Mouse (Mus musculus) kidney, postnatal 10 days (tissue): Measurements from ENCODE around the gene Map2k1.

Experiments used
- DNase-seq: peaks from one replicate; pipeline ENCODE4 v3.0.0; 2021; ENCODE audit warnings: mixed read lengths

Map2k1 gene

GRCm38 (mm10) chr9:64242381-64242831 is 11.0 kb downstream of the Map2k1 start:
- no peak for DNase-seq

- peak; percentile 64 for DNase-seq
Observed at GRCm38 (mm10) chr9:64240681-64241080, 12.8 kb downstream of the Map2k1 start.

DNA sequence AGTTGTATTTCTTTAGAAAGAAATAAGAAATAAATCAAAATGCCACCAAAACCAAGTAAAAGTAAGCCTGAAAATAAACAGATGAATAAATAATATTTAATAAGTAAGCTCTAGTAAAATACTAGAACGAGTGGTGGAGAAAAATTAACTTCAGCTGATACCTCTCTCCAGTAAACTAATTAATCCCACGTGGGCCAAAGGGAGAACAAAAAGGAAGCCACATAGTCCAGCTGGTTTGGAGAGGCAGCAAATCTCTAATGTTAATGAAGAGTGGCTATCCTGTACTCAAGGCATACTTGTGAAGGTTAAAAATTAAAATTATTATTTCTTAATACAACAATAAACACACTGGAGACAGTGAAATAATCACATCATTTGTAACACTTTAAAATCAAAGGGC is 13.3 kb downstream of the Map2k1 start:
- no peak for DNase-seq

DNA sequence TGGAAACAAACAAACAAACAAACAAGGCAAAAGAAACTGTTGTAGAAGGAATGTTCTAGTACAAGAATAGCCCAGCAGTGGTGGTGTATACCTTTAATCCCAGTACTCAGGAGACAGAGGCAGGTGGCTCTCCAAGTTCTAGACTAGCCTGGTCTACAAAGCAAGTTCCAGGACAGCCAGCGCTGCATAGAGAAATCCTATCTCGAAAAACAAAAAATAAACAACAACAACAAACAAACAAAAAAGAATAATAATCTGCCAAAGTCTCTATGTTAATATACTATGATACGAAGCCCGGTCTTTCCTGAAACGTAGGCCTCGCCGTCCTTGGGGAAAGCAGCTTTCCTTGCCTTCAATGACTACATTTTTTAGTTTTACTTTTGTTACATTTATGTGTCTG is 17.4 kb downstream of the Map2k1 start:
- DNase-seq, result no peak

DNA sequence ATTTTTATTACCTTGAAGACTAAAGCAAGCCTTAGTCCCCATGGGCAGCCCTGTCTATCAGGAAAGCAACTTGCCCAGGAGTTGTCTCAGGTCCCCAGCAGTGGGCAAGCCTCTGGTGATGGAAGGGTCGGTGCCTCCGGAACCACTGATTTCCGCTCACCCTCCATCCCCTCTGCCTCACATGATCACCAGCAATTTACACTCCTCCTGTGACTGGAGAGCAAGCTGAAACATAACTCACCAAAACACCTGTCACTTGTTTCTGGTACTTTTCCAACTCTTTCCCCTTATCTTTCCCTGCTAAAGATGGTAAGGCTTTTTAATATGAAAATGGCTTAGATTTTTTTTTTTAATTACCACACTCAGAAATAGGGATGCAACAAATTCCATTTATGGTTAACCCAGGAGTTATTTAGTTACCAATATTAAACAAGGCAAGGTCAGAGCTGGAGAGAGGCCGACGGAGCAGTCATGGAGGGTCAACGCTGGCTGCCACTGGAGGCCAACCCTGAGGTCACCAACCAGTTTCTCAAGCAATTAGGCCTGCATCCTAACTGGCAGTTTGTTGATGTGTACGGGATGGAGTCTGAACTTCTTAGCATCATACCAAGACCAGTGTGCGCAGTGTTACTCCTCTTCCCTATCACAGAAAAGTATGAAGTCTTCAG is 18.5 kb downstream of the Map2k1 start, which contains the start of gene Uchl4:
TSS of gene Uchl4 (plus strand) at position 434 of the 668 bp plus-strand sequence.
- peak; percentile 50 for DNase-seq

- DNase-seq, result peak; percentile 59
Observed at GRCm38 (mm10) chr9:64233656-64234055, 19.8 kb downstream of the Map2k1 start.

- peak; percentile 74 for DNase-seq
Observed at GRCm38 (mm10) chr9:64232257-64232957, 21.0 kb downstream of the Map2k1 start.

DNA sequence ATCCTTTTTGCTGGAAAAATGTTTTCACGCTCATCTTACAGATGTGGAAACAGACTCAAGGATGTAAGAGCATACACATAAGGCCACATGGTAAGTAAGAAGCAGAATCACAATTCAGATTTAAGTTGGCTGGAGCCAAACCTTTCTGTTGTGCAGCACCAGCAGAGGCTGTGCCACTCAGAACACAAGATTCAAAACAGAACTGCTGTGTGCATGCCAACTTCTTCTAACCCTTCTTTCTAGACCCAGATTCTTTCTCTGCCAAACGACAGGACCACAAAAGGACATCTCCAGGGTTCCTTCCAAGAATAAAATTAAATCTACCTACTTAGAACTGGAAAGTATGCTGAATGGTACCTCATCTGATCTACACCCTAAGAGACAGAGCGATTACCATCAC is 21.8 kb downstream of the Map2k1 start:
- no peak for DNase-seq

GRCm38 (mm10) chr9:64231171-64231570 is 22.3 kb downstream of the Map2k1 start:
- DNase-seq, result peak; percentile 47

DNA sequence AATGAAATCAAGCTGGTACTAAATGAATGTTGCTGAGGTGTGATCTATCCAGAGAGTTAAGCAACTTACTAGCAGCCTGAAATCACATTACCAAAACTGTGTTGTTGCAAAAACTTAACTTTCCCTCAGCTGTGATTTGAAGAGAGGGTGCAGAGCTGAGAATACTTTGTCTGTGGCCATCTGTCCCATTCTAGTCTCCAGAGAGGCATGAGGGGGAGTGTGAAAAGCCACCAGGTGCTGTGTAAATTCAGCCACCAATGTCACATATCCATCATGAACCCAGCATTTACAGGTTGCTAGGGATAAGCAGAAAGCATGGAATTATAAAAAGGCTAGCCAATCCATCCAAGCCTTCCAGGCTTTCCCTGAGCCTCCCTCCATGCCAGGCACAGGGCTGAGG is 24.5 kb downstream of the Map2k1 start:
- DNase-seq, result no peak

DNA sequence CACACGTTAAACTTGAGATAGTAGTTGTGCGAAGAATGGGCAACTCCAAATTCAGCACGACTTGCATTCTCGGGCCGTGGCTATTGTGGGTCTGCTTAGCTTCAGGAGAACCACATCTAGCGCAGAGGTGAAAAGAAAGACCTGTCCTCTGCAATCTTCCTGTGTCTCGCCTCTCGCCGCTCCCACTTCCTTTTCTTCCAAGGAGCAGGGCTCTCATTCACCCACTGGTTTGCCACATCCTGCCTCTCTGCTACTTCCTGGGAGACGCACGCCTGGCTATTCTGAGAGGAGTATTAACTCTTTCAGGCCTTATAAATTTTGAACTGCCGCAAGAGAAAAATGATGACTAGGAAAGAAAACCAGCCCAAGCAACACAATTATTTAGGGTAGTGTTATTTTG is 25.7 kb downstream of the Map2k1 start:
- DNase-seq, result no peak

DNA sequence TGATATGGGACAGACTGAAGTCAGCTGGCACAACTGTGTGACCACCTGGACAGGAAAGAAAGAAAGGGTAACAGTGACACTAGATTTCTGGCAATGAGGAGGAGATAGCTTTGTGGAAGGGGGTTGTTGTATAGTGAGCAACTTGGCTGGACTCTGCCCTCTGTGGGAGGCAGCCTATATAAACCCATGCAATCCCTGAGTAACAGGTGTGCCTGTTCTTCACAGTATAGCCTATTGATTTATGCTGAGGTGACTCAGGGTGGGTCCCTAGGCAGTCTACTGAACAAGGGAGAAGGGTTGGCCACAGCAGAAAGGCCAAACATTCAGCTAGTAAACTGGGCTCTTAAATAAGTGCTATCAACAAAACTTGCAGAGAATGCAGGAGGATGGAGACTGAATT is 27.6 kb downstream of the Map2k1 start:
- DNase-seq, result no peak

DNA sequence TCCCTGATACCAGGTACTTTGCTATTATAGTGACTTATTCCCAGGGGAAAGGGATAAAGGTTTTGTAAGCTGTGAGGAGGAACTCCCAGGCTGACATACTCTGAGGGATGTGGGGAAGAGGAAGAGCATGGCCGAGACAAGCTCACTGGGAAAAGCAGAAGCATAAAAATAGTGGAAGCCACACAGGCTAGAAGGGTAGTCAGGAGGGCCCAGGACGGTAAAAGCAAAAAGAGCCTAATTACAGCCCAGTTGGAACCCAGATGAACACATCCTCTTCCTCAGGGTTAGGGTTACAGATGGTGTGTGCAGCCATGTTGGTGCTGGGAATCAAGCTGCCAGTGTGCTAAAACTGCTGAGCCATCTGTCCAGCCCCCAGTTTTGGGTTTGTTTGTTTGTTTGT is 31.3 kb downstream of the Map2k1 start:
- no peak for DNase-seq

- DNase-seq, result no peak
Observed at GRCm38 (mm10) chr9:64221480-64221879, 32.0 kb downstream of the Map2k1 start.

DNA sequence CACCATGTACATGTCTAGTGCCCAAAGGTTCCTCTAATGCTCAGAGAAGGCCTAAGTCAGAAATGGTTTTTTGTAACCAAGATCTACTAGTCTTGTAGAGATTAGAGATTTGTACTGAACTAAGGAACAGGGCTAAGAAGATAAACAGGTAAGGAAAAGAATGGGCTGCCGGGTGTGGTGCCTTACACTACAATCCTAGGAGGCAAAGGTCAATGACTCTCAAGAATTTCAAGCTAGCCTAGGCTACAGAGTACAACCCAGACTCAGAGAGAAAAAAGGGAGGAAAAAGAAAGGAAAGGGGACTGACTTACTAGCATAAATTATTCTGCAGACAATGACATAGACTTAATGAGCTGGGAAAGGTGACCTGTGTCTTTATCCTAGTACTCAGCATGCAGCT is 32.8 kb downstream of the Map2k1 start:
- DNase-seq, result no peak

GRCm38 (mm10) chr9:64219772-64220420 is 33.5 kb downstream of the Map2k1 start:
- DNase-seq, result no peak

DNA sequence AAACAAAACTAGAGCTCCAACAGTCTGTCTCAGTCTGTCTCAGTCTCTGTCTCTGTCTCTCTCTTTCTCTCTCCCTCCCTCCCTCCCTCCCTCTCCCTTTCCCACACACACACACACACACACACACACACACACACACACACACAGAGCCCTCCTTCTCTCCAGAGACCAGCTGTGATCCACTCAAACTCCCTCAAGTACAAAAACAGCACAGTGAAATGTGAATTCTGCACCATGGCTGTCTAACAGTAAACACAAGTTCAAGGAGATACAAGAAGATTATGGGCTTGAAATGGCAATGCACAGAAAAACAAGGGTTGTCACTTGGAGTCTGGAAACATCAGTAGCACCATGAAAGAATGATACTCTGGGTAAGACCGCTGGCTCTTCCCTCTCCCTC is 34.1 kb downstream of the Map2k1 start:
- no peak for DNase-seq

DNA sequence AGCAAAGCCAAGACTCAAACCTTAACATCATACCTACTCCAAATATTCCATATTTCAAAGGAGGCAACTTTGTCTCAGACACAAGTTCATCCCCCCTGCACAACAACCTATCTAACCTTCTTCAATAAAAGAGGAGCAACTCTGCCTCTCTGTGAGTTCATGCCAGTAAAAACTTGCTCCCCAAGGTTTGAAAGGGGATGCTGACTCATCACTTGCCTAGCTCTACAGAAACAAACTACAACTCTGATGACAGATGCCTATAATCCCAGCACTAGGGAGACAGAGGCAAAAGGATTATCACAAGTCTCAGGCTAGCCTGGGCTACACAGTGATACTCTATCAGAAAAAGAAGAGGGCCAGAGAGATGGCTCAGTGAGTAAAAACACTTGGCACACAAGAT is 35.5 kb downstream of the Map2k1 start:
- no peak for DNase-seq

DNA sequence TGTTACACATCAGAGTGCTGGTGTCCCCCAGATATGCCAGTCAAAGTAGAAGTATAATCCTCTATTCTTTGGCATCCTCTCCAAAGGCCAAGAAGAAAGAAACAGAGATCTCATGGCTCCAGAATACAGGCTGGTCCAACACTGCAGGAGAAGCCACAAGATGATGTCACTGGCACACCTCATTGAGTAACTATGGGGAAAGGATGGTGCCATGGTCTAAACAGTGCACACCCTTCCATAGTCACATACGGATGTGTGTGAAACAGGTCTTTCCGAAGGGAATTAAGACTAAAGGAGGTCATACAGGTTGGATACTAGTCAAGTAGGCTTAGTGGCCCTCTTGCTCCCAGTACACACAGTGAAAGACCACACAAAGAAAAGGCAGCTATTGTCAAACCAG is 36.8 kb downstream of the Map2k1 start:
- DNase-seq, result no peak

GRCm38 (mm10) chr9:64216090-64216489 is 37.3 kb downstream of the Map2k1 start:
- no peak for DNase-seq

- DNase-seq, result peak; percentile 17
Observed at GRCm38 (mm10) chr9:64214452-64214851, 39.0 kb downstream of the Map2k1 start.

- peak; percentile 19 for DNase-seq
Observed at GRCm38 (mm10) chr9:64207509-64208084, 45.8 kb downstream of the Map2k1 start.

GRCm38 (mm10) chr9:64202866-64203265 is 50.6 kb downstream of the Map2k1 start:
- no peak for DNase-seq

DNA sequence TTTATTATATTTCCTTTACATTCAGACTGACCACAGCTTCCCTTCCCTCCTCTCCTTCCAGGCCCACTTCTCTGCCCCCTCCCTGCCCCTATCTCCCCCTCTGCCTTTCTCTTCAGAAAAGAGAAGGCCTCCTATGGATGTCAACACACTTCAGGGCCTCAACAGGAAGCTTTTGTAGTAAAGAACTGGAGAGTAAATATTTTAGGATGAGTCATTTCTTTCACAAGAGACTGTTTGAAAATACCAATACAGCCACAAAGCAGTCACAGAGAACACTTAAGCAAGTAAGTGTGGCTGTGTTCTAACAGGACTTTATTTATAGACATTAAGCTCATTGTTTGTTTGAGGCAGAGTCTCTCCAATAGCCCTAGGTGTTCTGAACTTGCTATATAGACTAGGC is 51.1 kb downstream of the Map2k1 start:
- no peak for DNase-seq
